Mouse (Mus musculus) gastrocnemius, adult 2 months (tissue): ENCODE results near the gene Gm20888. TPM values are rescaled to one million over a fixed set of nuclear protein-coding genes. Genes with fewer than 3 reads are reported as not detected.
"Not testable (repeated sequence)": the region's sequence is repeated elsewhere in the genome, so short reads cannot be mapped to it uniquely, and the experiment has no call there.

ENCODE experiments used
- DNase-seq: peaks from one replicate; pipeline ENCODE4 v3.0.0; 2022
- H3K27ac ChIP-seq: fragments of 200-600 bp; 2 replicates; pipeline ENCODE4 v1.8.1; 2022; ENCODE audit warnings: mild to moderate bottlenecking
- H3K4me3 ChIP-seq: fragments of 200-600 bp; 2 replicates; pipeline ENCODE4 v1.8.1; 2022; ENCODE audit warnings: mild to moderate bottlenecking, moderate library complexity
- intact Hi-C: fragments of 180-260 bp; cut with DNase I; formaldehyde crosslinking; loops from one replicate; pipeline ENCODE4 v1.15.1; 2025
- long read RNA-seq, 2 experiments: library from polyadenylated mRNA; stranded (forward); transcript quantifications; one replicate each; pipeline ENCODE4 v2.0.0; 2021
- total RNA-seq, 2 experiments: library from RNA; stranded (reverse); gene quantifications; 2 replicates each; pipeline ENCODE4 v1.2.3; 2021

Gene Gm20888
- total RNA-seq = not detected
- long read RNA-seq, experiment 1 = 0 reads
- long read RNA-seq, experiment 2 = 0 reads

GRCm38 (mm10) chrY:70441582-70441981 lies at the start of gene Gm20888:
TSS of gene Gm20888 (plus strand) at chrY:70441882.
- intact Hi-C loops, H3K27ac ChIP-seq, DNase-seq, H3K4me3 ChIP-seq: not testable (repeated sequence)

Other genes starting within 250 kb of the Gm20888 start
- gene Gm21118, start 168.2 kb upstream of the Gm20888 start, total RNA-seq = not detected
- not detected for gene Gm29423, start 138.6 kb upstream of the Gm20888 start, total RNA-seq
- gene Gm29644, start 138.5 kb upstream of the Gm20888 start, total RNA-seq = not detected